Mouse (Mus musculus): ENCODE measurements at regions not wholly inside any gene's neighbourhood (a gene's known extent, or its start where the extent isn't known, plus 50 kb on each side); places are given as distances from the start of the nearest gene placed in this dataset.

DNA sequence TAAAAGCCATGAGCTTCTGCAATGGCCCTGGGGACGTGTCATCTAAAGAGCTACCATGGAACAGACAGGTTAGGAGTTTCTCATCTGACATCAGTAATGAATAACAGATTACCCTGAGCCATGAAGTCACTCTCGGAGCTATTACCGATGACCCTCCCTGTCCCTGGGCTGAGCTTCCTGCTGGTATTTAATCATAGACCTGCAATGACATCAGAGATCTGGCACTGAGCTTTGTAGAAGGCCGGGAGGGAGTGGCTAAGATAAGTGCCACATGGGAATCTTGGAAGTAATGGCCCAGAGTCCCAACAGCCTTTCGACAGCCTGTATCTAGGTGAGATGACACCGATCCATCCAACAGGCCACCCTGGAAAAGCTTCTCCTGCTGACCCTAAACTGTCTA lies 271.3 kb upstream of the Nfe2l3 start:
- TF ChIP-seq CTCF (IDR thresholded peaks at IDR 0.05; ENCODE audit: insufficient read depth, low read depth, low read length): no peak
- TF ChIP-seq POLR2A (IDR thresholded peaks at IDR 0.05; ENCODE audit: insufficient read depth, low read depth, low read length): no peak
